Mouse (Mus musculus): ENCODE results near the gene Rnf225. TPM values are rescaled to one million over a fixed set of nuclear protein-coding genes. Genes with fewer than 3 reads are reported as not detected.
"Not testable (repeated sequence)": the region's sequence is repeated elsewhere in the genome, so short reads cannot be mapped to it uniquely, and the experiment has no call there.

Rnf225 gene
- total and polyA plus RNA-seq, 3 experiments: 0.89 to 2.3 TPM; not detected in 1

DNA sequence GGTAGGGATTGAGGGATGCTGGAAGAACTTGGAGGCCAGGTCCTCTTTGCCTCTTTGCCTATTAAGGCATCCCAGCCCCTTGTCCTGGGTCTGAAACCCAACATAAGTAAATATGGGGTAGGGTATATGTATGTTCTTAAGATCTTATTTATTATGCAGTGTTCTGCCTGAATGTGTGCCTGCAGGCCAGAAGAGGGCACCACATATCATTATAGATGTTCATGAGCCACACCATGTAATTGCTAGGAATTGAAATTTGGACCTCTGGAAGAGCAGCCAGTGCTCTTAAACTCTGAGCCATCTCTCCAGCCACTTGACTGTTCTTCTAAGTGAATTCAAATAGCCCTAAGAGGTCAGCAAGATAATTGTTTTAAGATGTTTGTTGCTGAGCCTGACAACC is 13.7 kb upstream of the Rnf225 start:
- TF ChIP-seq SMC3 (IDR thresholded peaks at IDR 0.05; ENCODE audit: low read depth, low read length): peak; percentile 63
- TF ChIP-seq ZC3H11A (IDR thresholded peaks at IDR 0.05; ENCODE audit: low read depth, low read length): 0 out of 2 replicates have a peak, but pooled peaks have one; percentile 35
- no peak for TF ChIP-seq UBTF (IDR thresholded peaks at IDR 0.05; ENCODE audit: borderline replicate concordance, insufficient read depth, low read depth, low read length)
- TF ChIP-seq CTCF (IDR thresholded peaks at IDR 0.05 in 2 of 3, conservative IDR thresholded peaks at IDR 0.05 in 1 of 3; ENCODE audit: control insufficient read depth in 1 of 3, insufficient read depth in 1 of 3, low read depth in 2 of 3, low read length in 3 of 3, poor library complexity in 1 of 3, severe bottlenecking in 1 of 3): peak; percentile 40 to 66 (median 54)
- TF ChIP-seq POLR2AphosphoS2 (IDR thresholded peaks at IDR 0.05; ENCODE audit: low read length): no peak
- peak; percentile 54 for TF ChIP-seq RAD21 (IDR thresholded peaks at IDR 0.05; ENCODE audit: low read depth, low read length)
- H3K4me1 ChIP-seq (ENCODE audit: control insufficient read depth in 1 of 2, insufficient read depth in 2 of 2, low read length in 2 of 2): peaks cover 0 to 3% of the 10 kb centered on the region in 2 experiments; a peak in 3 of 4 replicates
- H3K36me3 ChIP-seq (ENCODE audit: control insufficient read depth in 1 of 2, insufficient read depth in 2 of 2, low read length in 2 of 2): peaks cover 0 to 2% of the 10 kb centered on the region in 2 experiments; a peak in 1 of 4 replicates
- H3K9me3 ChIP-seq (replicated peaks; ENCODE audit: insufficient read depth, low read length): no peaks in the 10 kb centered on the region
- H3K27me3 ChIP-seq (ENCODE audit: control insufficient read depth in 1 of 2, insufficient read depth in 2 of 2, low read length in 2 of 2): no peaks in the 10 kb centered on the region
- peak; percentile 68 for DNase-seq (ENCODE audit: low read depth, low spot score)
- H3K79me2 ChIP-seq (ENCODE audit: control insufficient read depth, insufficient read depth, low read length, poor library complexity): no peaks in the 10 kb centered on the region; the same call in 1 of the 2 replicates
- no peak overlapping the region for H3K27ac ChIP-seq (ENCODE audit: control insufficient read depth, low read depth, low read length)
- no peak overlapping the region for H3K9ac ChIP-seq (ENCODE audit: control insufficient read depth, low read depth, low read length, poor library complexity, severe bottlenecking)
- H3K4me3 ChIP-seq (ENCODE audit: control insufficient read depth in 1 of 2, insufficient read depth in 1 of 2, low read depth in 2 of 2, low read length in 2 of 2): no peak overlapping the region

DNA sequence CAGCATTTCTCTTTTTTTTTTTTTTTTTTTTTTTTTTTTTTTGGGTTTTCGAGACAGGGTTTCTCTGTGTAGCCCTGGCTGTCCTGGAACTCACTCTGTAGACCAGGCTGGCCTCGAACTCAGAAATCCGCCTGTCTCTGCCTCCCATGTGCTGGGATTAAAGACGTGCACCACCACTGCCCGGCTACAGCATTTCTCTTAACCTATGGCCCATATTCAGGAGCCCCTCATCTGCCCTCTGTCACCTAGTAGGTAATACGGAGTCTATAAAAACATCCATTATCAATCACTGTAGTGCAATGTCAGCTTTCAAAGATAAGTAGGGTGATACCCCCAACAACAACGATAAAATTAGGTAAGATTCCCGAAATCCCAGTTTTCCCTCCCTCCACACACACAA is 6.7 kb upstream of the Rnf225 start:
- not testable (repeated sequence) for H3K27me3 ChIP-seq (ENCODE audit: control insufficient read depth in 1 of 2, insufficient read depth in 2 of 2, low read length in 2 of 2); H3K9me3 ChIP-seq (replicated peaks; ENCODE audit: insufficient read depth, low read length); H3K27ac ChIP-seq (ENCODE audit: control insufficient read depth, low read depth, low read length); H3K4me1 ChIP-seq (ENCODE audit: control insufficient read depth in 1 of 2, insufficient read depth in 2 of 2, low read length in 2 of 2); DNase-seq (ENCODE audit: low read depth, low spot score)
- Histone ChIP-seq H3K79me2 (ENCODE audit: control insufficient read depth, insufficient read depth, low read length, poor library complexity) (peaks cover 28% of the 10 kb centered on the region), H3K9ac (ENCODE audit: control insufficient read depth, low read depth, low read length, poor library complexity, severe bottlenecking) (peak overlapping the region; percentile 34), H3K36me3 (ENCODE audit: control insufficient read depth in 1 of 2, insufficient read depth in 2 of 2, low read length in 2 of 2) (peaks cover 14 to 18% of the 10 kb centered on the region in 2 experiments), H3K4me3 (ENCODE audit: control insufficient read depth in 1 of 2, insufficient read depth in 1 of 2, low read depth in 2 of 2, low read length in 2 of 2) (peak overlapping the region; percentile 35 to 39)

DNA sequence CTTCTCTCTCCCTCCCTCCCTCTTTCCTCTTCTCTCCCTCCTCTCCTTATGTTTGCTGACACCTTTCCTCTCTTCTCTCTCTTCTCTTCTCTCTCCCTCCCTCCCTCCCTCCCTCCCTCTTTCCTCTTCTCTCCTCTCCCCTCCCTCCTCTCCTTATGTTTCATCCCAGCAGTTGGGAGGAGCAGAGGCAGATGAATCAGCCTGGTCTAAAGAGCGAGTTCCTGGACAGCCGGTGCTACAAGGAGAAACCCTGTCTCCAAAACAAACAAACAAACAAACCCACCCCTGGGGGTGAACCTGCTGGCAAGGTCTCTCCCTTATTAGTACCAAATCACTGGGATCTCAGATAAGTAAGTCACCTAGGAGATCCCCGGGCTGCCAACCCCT is 5.9 kb upstream of the Rnf225 start:
- no peak for TF ChIP-seq USF1 (IDR thresholded peaks at IDR 0.05; ENCODE audit: low read depth, low read length)
- TF ChIP-seq EP300 (IDR thresholded peaks at IDR 0.05; ENCODE audit: low read depth in 1 of 2, low read length in 2 of 2): no peak
- no peak for TF ChIP-seq ZKSCAN1 (IDR thresholded peaks at IDR 0.05; ENCODE audit: low read depth, low read length)
- no peak for TF ChIP-seq MYB (IDR thresholded peaks at IDR 0.05; ENCODE audit: low read depth, low read length)
- TF ChIP-seq GATA1 (IDR thresholded peaks at IDR 0.05; ENCODE audit: low read depth, low read length): no peak
- no peak for TF ChIP-seq CTCF (IDR thresholded peaks at IDR 0.05 in 2 of 3, conservative IDR thresholded peaks at IDR 0.05 in 1 of 3; ENCODE audit: control insufficient read depth in 1 of 3, insufficient read depth in 1 of 3, low read depth in 2 of 3, low read length in 3 of 3, poor library complexity in 1 of 3, severe bottlenecking in 1 of 3)
- TF ChIP-seq POLR2AphosphoS5 (IDR thresholded peaks at IDR 0.05; ENCODE audit: borderline replicate concordance, low read depth, low read length): no peak
- TF ChIP-seq ZNF384 (IDR thresholded peaks at IDR 0.05; ENCODE audit: low read depth, low read length): no peak
- TF ChIP-seq GABPA (IDR thresholded peaks at IDR 0.05; ENCODE audit: low read depth, low read length): no peak
- peak overlapping the region; percentile 57 to 90 for H3K4me3 ChIP-seq (ENCODE audit: control insufficient read depth in 1 of 2, insufficient read depth in 1 of 2, low read depth in 2 of 2, low read length in 2 of 2)
- DNase-seq (ENCODE audit: low read depth, low spot score): no peak
- no peaks in the 10 kb centered on the region for H3K9me3 ChIP-seq (replicated peaks; ENCODE audit: insufficient read depth, low read length)
- peaks cover 0 to 10% of the 10 kb centered on the region in 2 experiments; a peak in 1 of 4 replicates for H3K4me1 ChIP-seq (ENCODE audit: control insufficient read depth in 1 of 2, insufficient read depth in 2 of 2, low read length in 2 of 2)
- H3K27ac ChIP-seq (ENCODE audit: control insufficient read depth, low read depth, low read length): peak overlapping the region; percentile 96
- peaks cover 28% of the 10 kb centered on the region for H3K79me2 ChIP-seq (ENCODE audit: control insufficient read depth, insufficient read depth, low read length, poor library complexity)
- peaks cover 14 to 18% of the 10 kb centered on the region in 2 experiments for H3K36me3 ChIP-seq (ENCODE audit: control insufficient read depth in 1 of 2, insufficient read depth in 2 of 2, low read length in 2 of 2)
- no peaks in the 10 kb centered on the region for H3K27me3 ChIP-seq (ENCODE audit: control insufficient read depth in 1 of 2, insufficient read depth in 2 of 2, low read length in 2 of 2)
- H3K9ac ChIP-seq (ENCODE audit: control insufficient read depth, low read depth, low read length, poor library complexity, severe bottlenecking): peak overlapping the region; percentile 98
